Mouse (Mus musculus) activated CD4-positive, CD25-positive, alpha-beta regulatory T cell, adult 9 weeks (primary cell): Measurements from ENCODE around the gene Zfp445. TPM values are rescaled to one million over a fixed set of nuclear protein-coding genes. Genes with fewer than 3 reads are reported as not detected.

Source experiments
- polyA plus RNA-seq: library from polyadenylated mRNA; unstranded; fragments of 100-300 nt; shearing (Covaris generic); gene quantifications from one replicate; pipeline ENCODE4 v1.2.1, GENCODE M21; 2017

Gene Zfp445
- polyA plus RNA-seq: 99.5 TPM

DNA sequence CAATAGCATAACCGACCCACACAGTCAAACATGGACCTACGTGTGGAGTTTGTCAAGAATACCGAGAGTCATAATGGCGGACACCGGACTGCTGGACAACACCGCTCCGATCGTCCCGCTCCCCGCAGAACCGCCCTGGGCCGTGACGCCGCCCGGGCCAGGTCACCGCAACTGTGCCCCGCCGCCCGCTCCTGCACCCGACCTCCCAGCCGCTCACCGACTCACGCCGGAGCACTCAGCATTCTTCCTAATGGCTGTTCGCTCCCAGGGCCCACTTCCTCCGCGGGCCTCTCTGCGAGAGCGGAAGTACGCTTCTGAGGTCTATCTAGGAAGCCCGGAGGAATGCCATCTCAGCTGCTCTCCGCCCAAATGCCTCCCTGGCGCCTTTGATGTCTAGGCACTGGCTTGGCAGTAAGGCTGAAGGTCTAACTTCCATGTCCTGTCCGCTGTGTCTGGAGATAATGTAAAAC, at the start of gene Zfp445:
Gene Zfp445, minus strand, starts transcription at position 310 of the 470 bp plus-strand sequence.

DNA sequence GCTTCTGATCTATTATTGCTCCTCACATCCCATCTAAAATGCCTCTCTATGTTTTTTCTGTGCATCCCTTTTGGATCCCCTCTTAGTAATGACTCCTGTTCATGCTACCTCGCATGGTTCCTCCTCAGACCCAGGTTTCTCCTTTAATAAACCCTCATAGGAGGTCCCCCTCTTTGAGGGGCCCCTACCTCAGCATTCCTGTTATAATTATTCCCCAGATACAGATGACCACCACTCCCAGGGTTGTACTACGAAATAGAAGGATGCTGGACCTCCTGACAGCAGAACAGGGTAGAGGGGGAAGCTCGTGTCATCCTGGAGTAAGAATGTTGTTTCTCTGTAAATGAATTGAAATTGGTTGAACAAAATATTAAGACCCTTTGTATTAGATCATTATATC, 19.6 kb upstream of the Zfp445 start, which contains the start of gene Zkscan7:
Gene Zkscan7, plus strand, starts transcription at position 301 of the 400 bp plus-strand sequence.

DNA sequence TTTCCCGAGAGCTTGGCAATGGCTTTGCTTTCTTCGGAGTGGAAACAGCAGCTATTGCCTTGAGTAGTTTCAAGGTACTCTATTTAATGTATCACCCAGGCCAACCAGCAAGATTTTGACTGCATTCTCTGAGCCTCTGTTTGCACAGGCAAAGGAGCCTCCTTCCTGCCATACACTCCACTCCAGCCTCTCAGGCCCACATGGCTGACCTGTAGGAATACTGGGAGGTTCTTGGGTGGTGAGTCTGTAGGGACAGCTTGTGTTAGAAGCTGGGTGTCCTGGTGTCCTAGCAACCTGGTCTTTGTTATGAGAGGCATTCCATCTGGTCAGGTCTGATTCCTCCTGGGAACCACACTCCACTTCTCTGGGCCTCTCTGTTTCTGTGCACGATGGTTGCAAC, 22.0 kb downstream of the Zfp445 start, which contains the start of gene Gm35549:
Gene Gm35549, minus strand, starts transcription at position 276 of the 400 bp plus-strand sequence.

DNA sequence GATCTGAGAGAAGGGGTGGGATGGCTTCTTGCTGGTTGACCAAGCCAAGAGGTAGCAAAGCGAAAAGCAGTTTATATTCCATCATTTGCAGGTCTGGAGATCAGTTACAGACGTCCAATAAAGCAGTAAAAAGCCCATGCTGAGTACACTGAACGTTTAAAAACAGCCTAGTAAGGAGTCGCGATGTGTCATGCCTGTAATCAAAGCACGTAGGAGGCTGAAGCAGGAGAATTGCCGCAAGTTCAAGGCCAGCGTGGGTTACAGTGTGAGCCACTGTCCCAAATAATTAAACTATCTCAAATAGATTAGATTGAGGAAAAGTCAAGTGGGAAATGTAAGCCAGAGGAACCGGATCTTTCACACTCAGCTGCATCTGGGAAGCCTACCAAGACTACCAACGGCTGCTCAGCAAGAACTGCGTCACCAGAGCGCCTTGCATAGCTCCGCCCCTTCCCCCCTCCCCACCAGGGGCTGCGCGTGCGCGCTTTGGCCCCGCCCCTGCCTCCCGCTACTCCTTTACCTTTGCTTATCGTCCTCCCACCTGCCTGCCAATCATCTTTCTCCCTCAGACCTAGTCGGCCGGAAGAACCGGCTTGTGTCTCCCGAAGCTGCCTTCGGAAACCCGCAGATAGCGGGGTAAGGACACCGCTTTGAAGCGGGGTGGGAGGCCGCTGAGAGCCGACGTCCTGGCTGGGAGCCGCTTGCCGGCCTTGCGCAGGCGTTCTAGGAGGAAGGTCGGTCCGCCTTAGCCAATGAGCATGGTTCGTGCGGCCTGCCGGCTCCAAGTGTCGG, 60.6 kb downstream of the Zfp445 start, which contains the start of gene Tcaim:
Gene Tcaim, plus strand, starts transcription at position 487 of the 792 bp plus-strand sequence.

Other genes starting within 250 kb of the Zfp445 start
- gene Topaz1, start 118.7 kb downstream of the Zfp445 start, polyA plus RNA-seq: not detected
- 16.8 TPM for gene Tcaim, start 60.5 kb downstream of the Zfp445 start, polyA plus RNA-seq
- gene Gm35549, start 22.0 kb downstream of the Zfp445 start, polyA plus RNA-seq: 1.3 TPM
- gene Zkscan7, start 19.7 kb upstream of the Zfp445 start, polyA plus RNA-seq: 4.1 TPM
- gene Zfp105, start 57.1 kb upstream of the Zfp445 start, polyA plus RNA-seq: not detected
- gene 1110059G10Rik, start 85.0 kb upstream of the Zfp445 start, polyA plus RNA-seq: 32.2 TPM
- 6.9 TPM for gene Kif15, start 85.0 kb upstream of the Zfp445 start, polyA plus RNA-seq
- 13.7 TPM for gene Tmem42, start 155.3 kb upstream of the Zfp445 start, polyA plus RNA-seq
- gene Tgm4, start 168.7 kb upstream of the Zfp445 start, polyA plus RNA-seq: not detected
- 17.2 TPM for gene Zdhhc3, start 247.2 kb upstream of the Zfp445 start, polyA plus RNA-seq
- 97.4 TPM for gene Exosc7, start 247.2 kb upstream of the Zfp445 start, polyA plus RNA-seq